Mouse (Mus musculus) heart, embryonic 14.5 days (tissue): ENCODE measurements around the gene Grasp. TPM values are rescaled to one million over a fixed set of nuclear protein-coding genes. Genes with fewer than 3 reads are reported as not detected.

Experiments used
- ATAC-seq: fragments of 200-750 bp; cut with Nextera tagmentation; 2 replicates; pipeline ENCODE4 v1.8.0; 2017; ENCODE audit warnings: low read depth, moderate TSS enrichment; ENCODE audit not compliant: insufficient number of reproducible peaks, insufficient read depth, low FRiP score
- H3K27ac ChIP-seq, 2 experiments: fragments of 200-500 bp in 1 of 2; fragments of 300-500 bp in 1 of 2; sonication (generic) in 1 of 2; replicated peaks in 1 of 2; 2 replicates each; pipeline ENCODE4 v1.5.1; 2012 to 2014; ENCODE audit warnings: low read depth in 2 of 2, low read length in 2 of 2, control low read depth in 1 of 2, mild to moderate bottlenecking in 1 of 2, mixed read lengths in 1 of 2; ENCODE audit not compliant: control insufficient read depth in 1 of 2, insufficient read depth in 1 of 2
- H3K27me3 ChIP-seq: fragments of 300-500 bp; sonication (generic); 2 replicates; pipeline ENCODE4 v1.6.1; 2014; ENCODE audit warnings: mild to moderate bottlenecking, low read length, control low read depth; ENCODE audit not compliant: control insufficient read depth, insufficient read depth
- H3K36me3 ChIP-seq: fragments of 300-500 bp; sonication (generic); 2 replicates; pipeline ENCODE4 v1.6.1; 2014; ENCODE audit warnings: mild to moderate bottlenecking, control low read depth, low read length, mixed read lengths; ENCODE audit not compliant: control insufficient read depth, insufficient read depth
- H3K4me1 ChIP-seq, 2 experiments: fragments of 200-500 bp in 1 of 2; fragments of 300-500 bp in 1 of 2; sonication (generic) in 1 of 2; 2 replicates each; pipeline ENCODE4 v1.6.1; 2012 to 2014; ENCODE audit warnings: low read length in 2 of 2, control low read depth in 1 of 2, mixed read lengths in 1 of 2; ENCODE audit not compliant: control insufficient read depth in 2 of 2, insufficient read depth in 2 of 2
- H3K4me2 ChIP-seq: fragments of 300-500 bp; sonication (generic); 2 replicates; pipeline ENCODE4 v1.6.1; 2014; ENCODE audit warnings: mild to moderate bottlenecking, low read length
- H3K4me3 ChIP-seq, 2 experiments: fragments of 200-500 bp in 1 of 2; fragments of 300-500 bp in 1 of 2; sonication (generic) in 1 of 2; 2 replicates each; pipeline ENCODE4 v1.5.1; 2012 to 2014; ENCODE audit warnings: low read length in 2 of 2, mild to moderate bottlenecking in 2 of 2, control low read depth in 1 of 2, low read depth in 1 of 2, moderate library complexity in 1 of 2; ENCODE audit not compliant: control insufficient read depth in 1 of 2, insufficient read depth in 1 of 2
- H3K9ac ChIP-seq: fragments of 300-500 bp; sonication (generic); 2 replicates; pipeline ENCODE4 v1.6.1; 2014; ENCODE audit warnings: mild to moderate bottlenecking, low read length
- H3K9me3 ChIP-seq: fragments of 300-500 bp; sonication (generic); 2 replicates; pipeline ENCODE4 v1.6.1; 2016; ENCODE audit warnings: low read length, control low read depth; ENCODE audit not compliant: control insufficient read depth
- WGBS: fragments of 180-500 bp; shearing (Covaris S2); extraction: QIAGEN DNeasy Blood & Tissue Kit; methylation state at CpG from one replicate; pipeline ENCODE4 v1.1.7; 2014; 5-methylcytosine and 5-hydroxymethylcytosine counted together
- polyA plus RNA-seq: library from polyadenylated mRNA; unstranded; fragments of >200 nt; fragmentation: Nextera tagmentation; extraction: Ambion mirVana; gene quantifications from 2 replicates; pipeline ENCODE4 v1.2.1, GENCODE M21; 2014

Gene Grasp
- polyA plus RNA-seq, result 3.8 and 5.5 TPM in 2 replicates

DNA sequence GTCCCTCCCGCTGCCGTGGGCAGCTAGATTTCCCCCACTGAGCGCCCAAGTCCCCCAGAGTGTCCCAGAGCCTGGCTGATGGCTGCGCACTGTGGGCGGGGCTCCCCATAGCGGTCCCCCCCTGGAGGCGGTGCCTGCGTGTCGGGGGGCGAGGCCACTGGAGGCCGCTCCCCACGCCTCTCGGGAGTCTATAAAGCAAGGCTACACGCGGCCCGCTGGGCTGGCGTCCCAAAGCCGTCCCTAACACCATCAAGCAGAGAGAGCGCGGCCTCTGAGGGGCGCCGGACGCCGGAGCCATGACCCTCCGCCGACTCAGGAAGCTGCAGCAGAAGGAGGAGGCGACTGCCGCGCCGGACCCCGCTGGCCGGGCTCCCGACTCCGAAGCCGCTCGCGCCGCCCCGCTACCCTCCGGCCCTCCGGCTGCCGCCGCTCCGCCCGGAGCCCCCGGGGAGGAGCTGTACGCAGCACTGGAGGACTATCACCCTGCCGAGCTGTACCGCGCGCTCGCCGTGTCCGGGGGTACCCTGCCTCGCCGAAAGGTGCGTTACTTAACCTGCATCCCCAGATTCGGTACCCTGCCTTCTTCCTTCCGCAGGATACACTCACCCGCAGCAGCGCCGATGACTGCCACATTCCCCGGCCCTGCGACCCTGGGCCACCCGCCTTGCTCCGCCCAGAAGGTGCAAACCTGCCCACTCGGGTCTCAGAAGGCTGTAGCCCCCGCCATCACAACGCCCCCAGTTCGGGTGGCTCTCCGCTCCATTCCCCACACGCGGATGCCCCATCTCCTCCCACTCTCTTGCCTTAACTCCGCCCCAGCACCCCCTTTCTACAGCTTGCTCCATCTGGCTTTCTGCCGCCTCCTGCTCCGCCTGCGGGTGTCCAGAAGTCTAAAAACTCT is at the start of gene Grasp:
TSS of gene Grasp (plus strand) at position 183 of the 901 bp plus-strand sequence.
- Histone ChIP-seq H3K27ac (peak within 1 kb of the TSS; percentile 41 to 81), H3K4me2 (peak within 1 kb of the TSS; percentile 96), H3K4me1 (peaks cover 6 to 35% of the 10 kb centered on the region in 2 experiments; a peak in 3 of 4 replicates), H3K27me3 (peaks cover 6% of the 10 kb centered on the region; the same call in 1 of the 2 replicates), H3K4me3 (peak within 1 kb of the TSS; percentile 56 to 74), H3K36me3 (peaks cover 8% of the 10 kb centered on the region), H3K9me3 (no peaks in the 10 kb centered on the region), H3K9ac (peak within 1 kb of the TSS; percentile 85)
- peak; percentile 89 for ATAC-seq
- under 1% methylated on average over 69 of the region's 77 CpGs for WGBS

DNA sequence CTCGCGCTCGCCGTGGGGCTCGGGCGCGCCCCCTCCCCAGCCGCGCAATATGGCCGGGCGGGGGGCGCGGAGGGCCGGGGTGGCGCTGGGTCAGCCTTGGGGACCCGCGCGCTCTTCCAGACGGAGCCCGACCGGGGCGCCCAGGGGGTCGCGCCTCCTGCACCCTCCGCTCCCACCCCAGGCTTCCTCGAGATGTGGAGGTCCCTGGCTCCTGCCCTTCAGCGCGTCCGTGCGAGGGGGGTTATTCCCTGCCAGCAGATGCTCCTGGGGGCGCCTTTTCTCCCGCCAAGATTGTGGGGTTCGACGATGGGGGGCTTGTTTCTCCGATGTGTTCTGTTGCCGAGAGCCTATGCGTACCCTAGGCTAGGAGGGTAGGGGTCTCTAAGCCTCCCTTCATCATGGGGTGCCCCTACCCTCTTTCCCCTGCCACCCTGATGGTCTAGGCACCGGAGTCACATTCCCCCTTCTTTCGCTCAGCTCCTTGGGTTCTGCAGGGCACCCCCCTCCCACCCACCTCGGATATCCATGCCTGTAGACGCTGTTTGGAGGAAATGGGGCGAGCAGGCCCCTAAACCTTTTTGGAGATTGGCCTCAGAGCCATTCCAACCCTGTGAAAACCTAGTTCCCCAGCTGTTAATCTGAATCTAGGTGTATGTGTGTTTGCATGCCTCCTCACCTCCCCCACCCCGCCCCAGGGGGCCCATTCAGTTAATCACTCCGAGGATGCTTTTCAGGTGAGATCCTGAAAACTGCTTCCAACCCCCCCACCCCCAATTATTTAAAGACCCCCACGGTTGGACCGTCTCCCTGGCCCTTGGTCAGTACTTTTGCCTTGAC is 49.5 kb upstream of the Grasp start:
- no peaks in the 10 kb centered on the region for H3K36me3 ChIP-seq
- peaks cover 21 to 51% of the 10 kb centered on the region in 2 experiments for H3K4me1 ChIP-seq
- peak overlapping the region; percentile 41 to 93 for H3K27ac ChIP-seq
- peak overlapping the region; percentile 95 for H3K4me2 ChIP-seq
- H3K27me3 ChIP-seq, result no peaks in the 10 kb centered on the region; the same call in 1 of the 2 replicates
- 2% methylated on average over 31 of the region's 46 CpGs for WGBS
- no peaks in the 10 kb centered on the region for H3K9me3 ChIP-seq
- H3K4me3 ChIP-seq, result peak overlapping the region; percentile 96
- H3K9ac ChIP-seq, result peak overlapping the region; percentile 98
- peak; percentile 10 for ATAC-seq

DNA sequence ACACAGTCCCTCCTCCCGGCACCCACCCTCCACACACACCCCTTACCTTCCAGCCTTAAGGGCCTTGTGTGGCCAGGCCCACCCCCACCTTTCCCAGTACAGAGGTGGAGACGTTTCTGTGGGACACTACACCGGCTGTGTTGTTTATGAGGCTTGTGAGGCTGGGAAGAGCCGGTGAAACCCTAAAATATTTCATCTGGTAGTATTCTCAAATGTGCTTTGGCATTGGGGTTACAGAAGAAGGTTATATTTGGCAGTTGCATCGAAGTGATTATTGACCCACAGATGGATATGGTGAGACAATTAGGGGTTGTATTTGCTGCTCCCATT is 48.9 kb upstream of the Grasp start:
- peak overlapping the region; percentile 96 for H3K4me3 ChIP-seq
- peak overlapping the region; percentile 25 to 93; a peak in 3 of 4 replicates for H3K27ac ChIP-seq
- H3K27me3 ChIP-seq, result no peaks in the 10 kb centered on the region; the same call in 1 of the 2 replicates
- H3K36me3 ChIP-seq, result no peaks in the 10 kb centered on the region
- no peak for ATAC-seq
- peak overlapping the region; percentile 95 for H3K4me2 ChIP-seq
- H3K4me1 ChIP-seq, result peaks cover 21 to 52% of the 10 kb centered on the region in 2 experiments
- H3K9me3 ChIP-seq, result no peaks in the 10 kb centered on the region
- H3K9ac ChIP-seq, result peak overlapping the region; percentile 98
- WGBS, result 11% methylated on average over 5 of the region's 5 CpGs

DNA sequence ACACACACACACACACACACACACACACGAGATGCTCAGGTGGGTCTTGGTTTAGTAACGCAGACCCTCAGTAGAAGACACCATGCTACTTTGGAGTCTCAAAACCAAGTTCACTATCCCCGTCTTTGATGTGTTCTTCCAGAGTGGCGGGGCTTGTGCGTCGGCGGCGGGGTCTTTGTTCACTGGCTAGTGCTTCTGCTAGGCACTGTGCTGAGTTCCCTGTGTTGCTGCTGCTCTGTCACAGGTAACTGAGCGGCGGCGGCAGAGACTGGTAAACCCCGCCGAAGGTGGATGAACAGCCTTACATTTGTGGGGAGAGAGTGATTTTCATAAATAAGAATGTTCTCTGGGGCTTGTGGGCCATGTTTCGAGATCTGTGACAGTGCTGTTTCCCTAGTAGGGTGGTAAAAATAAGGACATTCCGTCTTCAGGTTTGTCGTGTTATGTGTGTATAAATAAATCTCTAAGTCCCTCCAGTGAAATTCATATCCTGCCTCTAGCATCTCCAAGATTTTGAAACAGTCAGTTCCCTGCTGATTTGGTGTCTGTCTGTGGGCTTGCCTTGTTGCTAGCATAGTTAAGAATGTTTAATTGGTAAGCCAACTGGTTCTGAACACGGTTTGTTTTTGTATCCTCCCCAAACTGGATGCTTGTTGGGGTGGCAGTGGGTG is 48.2 kb upstream of the Grasp start:
- no peaks in the 10 kb centered on the region for H3K9me3 ChIP-seq
- H3K9ac ChIP-seq, result peak overlapping the region; percentile 98
- H3K27ac ChIP-seq, result peak overlapping the region; percentile 25 to 93; a peak in 3 of 4 replicates
- H3K4me2 ChIP-seq, result peak overlapping the region; percentile 95
- ATAC-seq, result no peak
- peaks cover 27 to 59% of the 10 kb centered on the region in 2 experiments for H3K4me1 ChIP-seq
- peak overlapping the region; percentile 96 for H3K4me3 ChIP-seq
- no peaks in the 10 kb centered on the region; the same call in 1 of the 2 replicates for H3K27me3 ChIP-seq
- H3K36me3 ChIP-seq, result no peaks in the 10 kb centered on the region
- 25% methylated on average over 17 of the region's 17 CpGs for WGBS

DNA sequence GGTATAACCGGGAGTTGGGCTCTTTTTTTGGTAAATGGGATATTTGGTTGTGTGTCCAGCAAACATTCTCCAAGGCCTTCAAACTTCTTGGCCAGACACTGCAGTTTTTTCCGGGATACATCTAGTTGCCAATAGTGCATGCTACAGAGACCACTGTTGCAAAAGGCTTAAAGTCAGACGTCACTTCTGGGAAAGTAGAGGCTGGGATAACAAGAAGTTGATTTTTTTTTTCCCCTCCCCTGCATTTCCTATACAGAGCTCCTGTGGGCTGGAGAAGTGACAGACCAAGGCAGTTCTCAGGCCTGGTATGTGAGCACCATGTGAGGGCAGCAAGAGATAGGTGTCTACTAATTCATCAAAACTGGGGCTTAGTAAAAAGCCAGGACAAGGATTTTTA is 47.7 kb upstream of the Grasp start:
- peaks cover 30 to 64% of the 10 kb centered on the region in 2 experiments for H3K4me1 ChIP-seq
- H3K9ac ChIP-seq, result peak overlapping the region; percentile 98
- ATAC-seq, result no peak
- no peaks in the 10 kb centered on the region; the same call in 1 of the 2 replicates for H3K27me3 ChIP-seq
- H3K36me3 ChIP-seq, result no peaks in the 10 kb centered on the region
- 32% methylated on average over 3 of the region's 3 CpGs for whole genome bisulfite sequencing
- peak overlapping the region in 1 of 2 experiments; percentile 96; a peak in 2 of 4 replicates for H3K4me3 ChIP-seq
- no peaks in the 10 kb centered on the region for H3K9me3 ChIP-seq
- peak overlapping the region; percentile 25 to 93; a peak in 3 of 4 replicates for H3K27ac ChIP-seq
- peak overlapping the region; percentile 95 for H3K4me2 ChIP-seq

DNA sequence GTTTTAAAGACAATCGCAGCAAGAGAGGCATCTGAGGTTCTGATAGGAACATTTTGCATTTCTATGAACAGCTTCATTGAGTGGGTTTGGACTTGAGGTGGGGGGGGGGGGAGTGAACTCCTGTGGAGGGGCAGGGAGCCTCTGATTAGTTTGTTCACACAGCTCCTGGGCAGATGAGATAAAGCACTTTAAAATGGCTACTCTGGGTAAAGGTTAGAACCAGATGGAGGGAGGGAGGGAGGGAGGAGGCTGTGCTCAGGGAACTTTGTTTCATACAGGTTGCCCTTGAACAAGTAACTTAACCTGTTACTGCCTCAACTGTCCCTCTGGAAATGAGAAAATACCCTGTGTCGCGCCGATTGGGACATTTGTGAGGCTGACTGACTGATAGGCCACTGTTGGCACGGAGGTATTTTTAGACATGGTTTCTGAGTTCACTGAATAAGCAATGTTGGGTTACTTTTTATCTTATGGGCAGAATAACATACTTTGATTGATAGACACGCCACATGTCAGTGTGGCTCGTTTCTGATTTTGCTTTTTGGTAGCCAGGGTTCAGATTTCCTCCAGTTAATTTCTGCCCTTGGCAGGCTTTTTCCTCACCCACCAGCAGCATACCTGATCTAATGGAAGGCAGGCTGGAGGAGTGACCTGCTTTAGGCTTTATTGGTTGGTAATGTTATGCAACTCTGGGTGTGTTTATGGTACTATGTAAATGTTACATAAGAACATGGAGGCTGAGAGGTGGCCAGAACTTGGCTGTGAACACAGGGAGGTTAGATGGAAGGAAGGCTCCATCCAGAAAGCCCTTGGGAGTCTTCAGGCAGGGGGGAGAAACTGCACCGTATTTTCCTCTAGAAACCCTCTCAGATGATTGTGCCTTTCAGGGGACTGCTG is 46.9 kb upstream of the Grasp start:
- H3K4me3 ChIP-seq, result 0 out of 4 replicates have a peak overlapping the region, but pooled peaks of 1 of the 2 experiments have one; percentile 3

More for the DNA sequence above, 46.9 kb upstream of the Grasp start:
- no peak for ATAC-seq
- Histone ChIP-seq H3K4me2 (peak overlapping the region; percentile 95), H3K9me3 (no peaks in the 10 kb centered on the region), H3K4me1 (peaks cover 33 to 69% of the 10 kb centered on the region in 2 experiments), H3K9ac (peak overlapping the region; percentile 47), H3K27me3 (no peaks in the 10 kb centered on the region; the same call in 1 of the 2 replicates), H3K27ac (peak overlapping the region; percentile 86 to 93), H3K36me3 (no peaks in the 10 kb centered on the region)
- WGBS, result 28% methylated on average over 8 of the region's 8 CpGs
